Mouse (Mus musculus) lung, adult 2 months (tissue): ENCODE measurements around the gene Nfya. TPM values are rescaled to one million over a fixed set of nuclear protein-coding genes. Genes with fewer than 3 reads are reported as not detected.

Experiments used
- DNase-seq: peaks from one replicate; pipeline ENCODE4 v3.0.0; 2022
- H3K4me1 ChIP-seq: fragments of 200-500 bp; 2 replicates; pipeline ENCODE4 v1.6.1; 2011; ENCODE audit warnings: low read length; ENCODE audit not compliant: control insufficient read depth, insufficient read depth
- H3K4me3 ChIP-seq: fragments of 200-500 bp; replicated peaks from 2 replicates; pipeline ENCODE3; 2011; ENCODE audit warnings: low read depth, mild to moderate bottlenecking, control low read depth, low read length; ENCODE audit errors: extremely low read depth
- CTCF ChIP-seq: fragments of 200-500 bp; IDR thresholded peaks from 2 replicates; pipeline ENCODE4 v1.5.1; 2011; ENCODE audit warnings: mild to moderate bottlenecking, low read length, control low read depth; ENCODE audit not compliant: insufficient read depth
- POLR2A ChIP-seq: fragments of 200-500 bp; IDR thresholded peaks from 2 replicates; pipeline ENCODE4 v1.6.1; 2011; ENCODE audit warnings: low read depth, mild to moderate bottlenecking, control low read depth, low read length, borderline replicate concordance; ENCODE audit errors: extremely low read depth
- WGBS: fragments of 180-500 bp; shearing (Covaris S2); methylation state at CpG from one replicate; pipeline ENCODE4 v1.1.7; 2018; 5-methylcytosine and 5-hydroxymethylcytosine counted together
- polyA plus RNA-seq: library from polyadenylated mRNA; depleted of rRNA; stranded (reverse); fragments of >200 nt; gene quantifications from 2 replicates; pipeline ENCODE4 v1.2.3, GENCODE M21; 2012

Gene Nfya
- polyA plus RNA-seq, 1 experiment, result 64.4 TPM

GRCm38 (mm10) chr17:48372987-48373386, 36.7 kb downstream of the Nfya start:
- WGBS, result 80% methylated on average over 8 of the region's 8 CpGs
- DNase-seq, result no peak

GRCm38 (mm10) chr17:48371621-48372020, 38.1 kb downstream of the Nfya start:
- H3K4me3 ChIP-seq, result no peak overlapping the region
- TF ChIP-seq POLR2A (no peak), CTCF (no peak)
- DNase-seq, result no peak
- no peaks in the 10 kb centered on the region for H3K4me1 ChIP-seq

More at GRCm38 (mm10) chr17:48372987-48373386, 36.7 kb downstream of the Nfya start:
- TF ChIP-seq POLR2A (no peak), CTCF (no peak)
- no peaks in the 10 kb centered on the region for H3K4me1 ChIP-seq
- H3K4me3 ChIP-seq, result no peak overlapping the region

DNA sequence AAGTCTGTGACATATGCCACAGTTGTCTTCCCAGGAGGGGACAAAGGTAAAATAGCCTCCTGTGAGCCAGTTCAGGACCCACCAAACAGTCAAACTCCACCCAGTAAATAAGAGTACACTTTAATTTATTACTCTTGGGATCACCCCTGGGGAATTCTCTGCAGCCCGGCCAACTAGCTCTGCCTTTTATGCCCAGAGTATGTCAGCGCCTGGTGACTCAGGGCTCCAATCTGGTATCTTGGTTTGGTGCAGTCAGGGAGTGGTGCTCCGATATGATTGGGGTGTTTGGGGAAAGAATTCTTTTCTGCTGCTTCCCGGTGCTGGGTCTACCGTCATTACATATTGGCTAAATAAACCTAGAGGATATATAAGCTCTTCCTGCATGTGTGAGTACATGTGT, 42.9 kb downstream of the Nfya start:
- 81% methylated on average over 5 of the region's 5 CpGs for WGBS
- TF ChIP-seq CTCF (no peak), POLR2A (no peak)
- Histone ChIP-seq H3K4me3 (no peak overlapping the region), H3K4me1 (no peaks in the 10 kb centered on the region; the same call in 1 of the 2 replicates)
- DNase-seq, result no peak

GRCm38 (mm10) chr17:48365511-48366155, 44.1 kb downstream of the Nfya start:
- no peak for DNase-seq
- 78% methylated on average over 9 of the region's 9 CpGs for WGBS
- TF ChIP-seq CTCF, result no peak
- Histone ChIP-seq H3K4me3 (no peak overlapping the region), H3K4me1 (no peaks in the 10 kb centered on the region; the same call in 1 of the 2 replicates)

DNA sequence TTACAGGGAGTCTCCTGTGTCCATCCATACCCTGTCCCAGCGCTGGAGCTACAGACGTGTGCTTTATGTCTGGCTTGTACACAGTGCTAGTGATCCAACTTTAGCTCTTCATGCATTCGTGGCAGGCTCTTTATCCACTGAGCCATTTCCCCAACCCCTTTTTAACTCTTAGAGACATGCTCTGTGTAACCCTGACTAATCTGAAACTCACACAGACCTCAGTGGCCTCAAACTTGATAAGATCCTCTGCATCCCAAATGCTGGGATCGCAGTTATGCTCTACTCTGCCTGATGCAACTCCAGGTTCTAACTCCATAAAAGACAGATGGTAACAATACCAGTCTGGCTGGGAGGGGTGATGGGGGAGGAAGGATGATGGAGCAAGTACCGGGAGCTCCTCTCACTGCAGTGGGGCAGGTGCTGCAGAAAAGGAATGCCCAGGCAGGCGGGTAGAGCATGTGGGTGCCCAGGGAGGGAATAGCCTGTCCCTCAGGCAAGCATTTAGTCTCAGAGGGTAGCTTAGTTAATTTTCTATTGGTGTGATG, 46.2 kb downstream of the Nfya start:
- H3K4me3 ChIP-seq, result no peak overlapping the region
- TF ChIP-seq POLR2A (no peak), CTCF (no peak)
- no peak for DNase-seq
- 72% methylated on average over 6 of the region's 6 CpGs for WGBS
- no peaks in the 10 kb centered on the region; the same call in 1 of the 2 replicates for H3K4me1 ChIP-seq

GRCm38 (mm10) chr17:48362966-48363365, 46.7 kb downstream of the Nfya start:
- Histone ChIP-seq H3K4me1 (no peaks in the 10 kb centered on the region; the same call in 1 of the 2 replicates), H3K4me3 (no peak overlapping the region)
- TF ChIP-seq POLR2A, result no peak
- no peak for TF ChIP-seq CTCF
- WGBS, result 77% methylated on average over 8 of the region's 8 CpGs
- no peak for DNase-seq

DNA sequence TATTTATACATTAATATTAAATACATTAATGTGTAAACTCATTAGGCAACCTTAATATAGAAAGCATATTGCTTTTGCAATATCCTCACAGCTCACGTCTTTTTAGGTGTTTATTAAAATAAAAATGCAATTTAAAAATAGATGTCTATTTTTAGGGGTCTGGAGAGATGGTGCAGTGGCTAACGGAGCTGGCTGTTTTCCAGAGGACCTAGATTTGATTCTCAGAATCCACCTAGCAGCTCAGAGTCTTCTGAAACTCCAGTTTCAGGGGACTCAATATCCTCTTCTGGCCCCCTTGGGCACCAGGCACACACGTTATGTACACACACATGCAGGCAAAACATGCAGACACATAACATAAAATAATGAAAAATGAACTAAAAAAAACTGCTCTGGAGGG, 47.4 kb downstream of the Nfya start:
- TF ChIP-seq POLR2A (no peak), CTCF (no peak)
- no peak for DNase-seq
- Histone ChIP-seq H3K4me1 (no peaks in the 10 kb centered on the region; the same call in 1 of the 2 replicates), H3K4me3 (no peak overlapping the region)
- WGBS, result 49% methylated on average over 3 of the region's 3 CpGs

- Histone ChIP-seq H3K4me3 (no peak overlapping the region), H3K4me1 (no peaks in the 10 kb centered on the region; the same call in 1 of the 2 replicates)
- no peak for TF ChIP-seq POLR2A
- TF ChIP-seq CTCF, result no peak
- no peak for DNase-seq
- WGBS, result 26% methylated on average over 4 of the region's 4 CpGs
Observed at GRCm38 (mm10) chr17:48360462-48360861, 49.2 kb downstream of the Nfya start.

DNA sequence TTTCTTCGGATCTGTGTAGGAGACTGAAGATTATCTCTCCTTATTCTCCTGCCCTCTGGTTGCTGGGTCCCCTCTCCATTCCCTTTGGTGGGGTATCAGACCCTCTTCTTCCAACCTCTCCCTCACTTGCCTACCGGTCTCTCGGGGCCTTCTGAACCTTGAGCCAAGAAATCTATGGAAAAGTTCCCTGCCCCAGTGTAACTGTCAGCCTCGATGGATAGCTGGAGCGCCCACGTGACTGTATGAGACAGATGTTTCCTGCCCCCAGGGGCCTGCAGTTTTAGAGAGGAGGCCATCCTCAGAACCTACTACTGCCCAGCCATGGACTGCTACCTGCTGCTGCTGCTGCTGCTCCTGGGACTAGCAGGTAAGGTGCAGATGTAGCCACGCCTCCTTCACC, 50.1 kb downstream of the Nfya start, which contains the start of gene Treml1:
Gene Treml1 (plus strand): TSS at position 301 of the 400 bp plus-strand sequence.
- TF ChIP-seq POLR2A (no peak), CTCF (no peak)

GRCm38 (mm10) chr17:48357892-48358291, 51.8 kb downstream of the Nfya start:
- Histone ChIP-seq H3K4me1 (no peaks in the 10 kb centered on the region), H3K4me3 (no peak overlapping the region)
- 47% methylated on average over 2 of the region's 2 CpGs for WGBS
- DNase-seq, result no peak
- TF ChIP-seq POLR2A, result no peak
- no peak for TF ChIP-seq CTCF

More for the DNA sequence above, 50.1 kb downstream of the Nfya start, which contains the start of gene Treml1:
- Histone ChIP-seq H3K4me3 (no peak within 1 kb of the TSS), H3K4me1 (no peaks in the 10 kb centered on the region)
- WGBS, result 49% methylated on average over 7 of the region's 7 CpGs
- DNase-seq, result no peak
